14 mouse cellular contexts compared by ENCODE assay signal in genomic region chr11:75318351-75319221, GRCm38 (mm10). TPM values are rescaled to one million over a fixed set of nuclear protein-coding genes. Genes with fewer than 3 reads are reported as not detected.
DNase-seq lines count a peak whose midpoint lies in the region; ATAC-seq and TF ChIP-seq lines count a peak whose summit lies in the region.
"Had no signal": no experiment of that assay in that cellular context is flagged by ENCODE, and none has a peak within 500 bp of the region (broad histone marks: within the 10 kb centered on the region; RNA-seq: fewer than 3 reads in every experiment).

No protein-coding gene starts in this region.

- peak overlapping the region; percentile 10; the same call in 1 of the 2 replicates for H3K9ac ChIP-seq in CH12.LX (ENCODE audit: insufficient read depth, low read depth)
- H3K9ac ChIP-seq: neural tube, embryonic 12.5 days had no signal

- peak overlapping the region; percentile 4; the same call in 1 of the 2 replicates for H3K4me3 ChIP-seq in layer of hippocampus, adult 2 months
- H3K4me3 ChIP-seq in CH12.LX (replicated peaks in 1 of 3; ENCODE audit: low read depth in 2 of 3, low read length in 2 of 3, poor library complexity in 1 of 3): peak overlapping the region in 1 of 3 experiments; percentile 0
- H3K4me3 ChIP-seq in cortical plate, adult 2 months (ENCODE audit: insufficient read depth, low read length): no peak overlapping the region
- H3K4me3 ChIP-seq: neural tube, embryonic 12.5 days had no signal

- TF ChIP-seq EP300 in CH12.LX (IDR thresholded peaks at IDR 0.05; ENCODE audit: low read length): peak; percentile 89

- peak in 1 of 2 experiments; percentile 38 for DNase-seq in layer of hippocampus, adult 2 months (ENCODE audit: low spot score in 2 of 2)
- DNase-seq in layer of hippocampus, adult 11-12 months (ENCODE audit: low spot score): no peak
- DNase-seq in CH12.LX (ENCODE audit: extremely low read depth): peak; percentile 62
- no peak for DNase-seq in cerebellum, adult 11 months
- DNase-seq: adrenal gland, postnatal 14 days; cerebellum, postnatal 10 days; gastrocnemius, postnatal 36 days; lung, adult 18-20 months; right cerebral cortex, postnatal 25 days had no signal

- H3K4me1 ChIP-seq in CH12.LX (ENCODE audit: control insufficient read depth in 1 of 2, insufficient read depth in 2 of 2): peaks cover 12 to 36% of the 10 kb centered on the region in 2 experiments
- peaks cover 2% of the 10 kb centered on the region; the same call in 1 of the 2 replicates for H3K4me1 ChIP-seq in cortical plate, adult 2 months (ENCODE audit: control insufficient read depth, insufficient read depth, low read length)

- in situ Hi-C loops in CH12.LX (cut with MboI; ENCODE audit: low pct_ligation_motif_present, low pct_unique_long_range_greater_than_20kb, low sequenced_read_pairs): no loop called here

- peak overlapping the region; percentile 83 for H3K27ac ChIP-seq in layer of hippocampus, adult 2 months
- peak overlapping the region; percentile 57 for H3K27ac ChIP-seq in CH12.LX (ENCODE audit: insufficient read depth, low read depth)
- 0 out of 2 replicates have a peak overlapping the region, but pooled peaks have one; percentile 37 for H3K27ac ChIP-seq in cortical plate, adult 2 months (ENCODE audit: insufficient read depth, low read length)
- H3K27ac ChIP-seq: neural tube, embryonic 12.5 days had no signal

- peaks cover 36 to 90% of the 10 kb centered on the region in 2 experiments for H3K36me3 ChIP-seq in CH12.LX (replicated peaks in 1 of 2; ENCODE audit: control insufficient read depth in 1 of 2, insufficient read depth in 1 of 2, low read length in 1 of 2)

- H3K79me2 ChIP-seq in CH12.LX (replicated peaks; ENCODE audit: control insufficient read depth, extremely low read depth, insufficient read depth, poor library complexity, severe bottlenecking): peaks cover 35% of the 10 kb centered on the region

- TF ChIP-seq RAD21 in CH12.LX (IDR thresholded peaks at IDR 0.05; ENCODE audit: low read depth, low read length): no peak

- no peaks in the 10 kb centered on the region for H3K9me3 ChIP-seq in CH12.LX (replicated peaks; ENCODE audit: low read length)
- H3K9me3 ChIP-seq: G1E; neural tube, embryonic 12.5 days had no signal

- dilution Hi-C loops in CH12.LX (cut with MboI; ENCODE audit: extremely low pct_ligation_motif_present, extremely low pct_unique_long_range_greater_than_20kb, low sequenced_read_pairs): no loop called here

- peak overlapping the region; percentile 54 for H3K4me2 ChIP-seq in CH12.LX (ENCODE audit: insufficient read depth, low read depth, poor library complexity, severe bottlenecking)
- H3K4me2 ChIP-seq: neural tube, embryonic 12.5 days had no signal

- H3K27me3 ChIP-seq in CH12.LX (replicated peaks): no peaks in the 10 kb centered on the region
- H3K27me3 ChIP-seq: neural tube, embryonic 12.5 days had no signal

- TF ChIP-seq CTCF in layer of hippocampus, adult 2 months (conservative IDR thresholded peaks at IDR 0.05): no peak
- no peak for TF ChIP-seq CTCF in CH12.LX (conservative IDR thresholded peaks at IDR 0.05 in 1 of 2, IDR thresholded peaks at IDR 0.05 in 1 of 2; ENCODE audit: low read depth in 2 of 2, low read length in 2 of 2)
- TF ChIP-seq CTCF in cortical plate, adult 2 months (IDR thresholded peaks at IDR 0.05; ENCODE audit: extremely low read depth, insufficient read depth, low read length): no peak

- no peak for TF ChIP-seq POLR2A in CH12.LX (IDR thresholded peaks at IDR 0.05; ENCODE audit: low read depth, low read length)
- no peak for TF ChIP-seq POLR2A in cortical plate, adult 2 months (IDR thresholded peaks at IDR 0.05; ENCODE audit: extremely low read depth, insufficient read depth, low read length)

- peak; percentile 48; the same call in 1 of the 2 replicates for ATAC-seq in neutrophil, adult 5-6 weeks (ENCODE audit: extremely low read depth, insufficient number of reproducible peaks, low FRiP score, poor library complexity, severe bottlenecking)
- no peak for ATAC-seq in cerebellum, adult (ENCODE audit: insufficient number of reproducible peaks, low FRiP score, low TSS enrichment)

TF ChIP-seq in CH12.LX, 34 proteins besides CTCF, POLR2A, EP300 and RAD21:
- no peak for TF ChIP-seq USF2 (conservative IDR thresholded peaks at IDR 0.05; ENCODE audit: low read depth, low read length)
- peak; percentile 20; the same call in 1 of the 2 replicates for TF ChIP-seq CHD2 (IDR thresholded peaks at IDR 0.05; ENCODE audit: low read length)
- no peak; the same call in 1 of the 2 replicates for TF ChIP-seq MXI1 (IDR thresholded peaks at IDR 0.05; ENCODE audit: low read depth, low read length)
- TF ChIP-seq JUN (IDR thresholded peaks at IDR 0.05; ENCODE audit: insufficient read depth, low read depth, low read length): peak; percentile 96
- no peak for TF ChIP-seq ZNF384 (IDR thresholded peaks at IDR 0.05; ENCODE audit: low read depth, low read length)
- peak; percentile 6; the same call in 1 of the 2 replicates for TF ChIP-seq CHD1 (IDR thresholded peaks at IDR 0.05; ENCODE audit: low read depth, low read length)
- TF ChIP-seq BHLHE40 (IDR thresholded peaks at IDR 0.05; ENCODE audit: low read depth, low read length): peak; percentile 75
- TF ChIP-seq MAZ (IDR thresholded peaks at IDR 0.05; ENCODE audit: low read depth, low read length): peak; percentile 61; the same call in 1 of the 2 replicates
- TF ChIP-seq TBP (conservative IDR thresholded peaks at IDR 0.05; ENCODE audit: low read depth, low read length): no peak
- TF ChIP-seq TCF12 (IDR thresholded peaks at IDR 0.05; ENCODE audit: low read depth, low read length): peak; percentile 71; the same call in 1 of the 2 replicates
- peak; percentile 83; the same call in 1 of the 2 replicates for TF ChIP-seq IRF4 (IDR thresholded peaks at IDR 0.05; ENCODE audit: low read depth, low read length)
- TF ChIP-seq ETS1 (conservative IDR thresholded peaks at IDR 0.05; ENCODE audit: low read depth, low read length): peak; percentile 96
- TF ChIP-seq ZC3H11A (IDR thresholded peaks at IDR 0.05; ENCODE audit: low read depth, low read length): no peak
- peak; percentile 60; the same call in 1 of the 2 replicates for TF ChIP-seq MEF2A (IDR thresholded peaks at IDR 0.05; ENCODE audit: borderline replicate concordance, low read depth, low read length)
- no peak for TF ChIP-seq MAFK (IDR thresholded peaks at IDR 0.05; ENCODE audit: insufficient replicate concordance, low read length)
- TF ChIP-seq RCOR1 (conservative IDR thresholded peaks at IDR 0.05; ENCODE audit: low read depth, low read length): 0 out of 2 replicates have a peak, but pooled peaks have one; percentile 38
- peak; percentile 96 for TF ChIP-seq JUND (conservative IDR thresholded peaks at IDR 0.05; ENCODE audit: low read depth, low read length)
- no peak for TF ChIP-seq NRF1 (IDR thresholded peaks at IDR 0.05; ENCODE audit: low read depth, low read length)
- TF ChIP-seq ZKSCAN1 (IDR thresholded peaks at IDR 0.05; ENCODE audit: borderline replicate concordance, low read depth, low read length): no peak
- TF ChIP-seq SIN3A (IDR thresholded peaks at IDR 0.05; ENCODE audit: low read length): peak; percentile 99
- no peak for TF ChIP-seq NELFE (IDR thresholded peaks at IDR 0.05; ENCODE audit: low read depth, low read length)
- no peak for TF ChIP-seq PAX5 (IDR thresholded peaks at IDR 0.05; ENCODE audit: low read length)
- TF ChIP-seq SMC3 (IDR thresholded peaks at IDR 0.05; ENCODE audit: low read depth, low read length): no peak
- no peak for TF ChIP-seq USF1 (IDR thresholded peaks at IDR 0.05; ENCODE audit: low read depth, low read length)
- TF ChIP-seq MYC (IDR thresholded peaks at IDR 0.05; ENCODE audit: low read depth, low read length): no peak
- TF ChIP-seq MAX (IDR thresholded peaks at IDR 0.05; ENCODE audit: low read length): no peak
- no peak for TF ChIP-seq ZMIZ1 (IDR thresholded peaks at IDR 0.05; ENCODE audit: low read depth, low read length)
- TF ChIP-seq UBTF (IDR thresholded peaks at IDR 0.05; ENCODE audit: low read depth, low read length): no peak

RNA-seq across cellular contexts. Expression of gene Rpa1, which starts 29.5 kb away (rescaled TPM):
- total RNA-seq in layer of hippocampus, adult 2 months (2021): 10 to 100 TPM; 64.1 to 67.0 TPM
- total RNA-seq in CH12.LX (2012; rRNA removed): 287 and 354 TPM in 2 replicates
- 357 and 379 TPM in 2 replicates for total RNA-seq in CH12.LX (2014; rRNA removed)
- polyA plus RNA-seq in CH12.LX (2012; ENCODE audit: insufficient read length, low read depth): 230 and 247 TPM in 2 replicates
- polyA plus RNA-seq in cortical plate, adult 2 months (2012; rRNA removed): 31.6 and 36.1 TPM in 2 replicates
- total RNA-seq in neutrophil, adult 5-6 weeks (2017): 77.9 and 81.3 TPM in 2 replicates

RNA-seq across cellular contexts. Expression of gene Smyd4, which starts 29.6 kb away (rescaled TPM):
- 10 to 100 TPM; 14.9 to 16.7 TPM for total RNA-seq in layer of hippocampus, adult 2 months (2021)
- total RNA-seq in CH12.LX (2012; rRNA removed) (11.5 and 13.9 TPM in 2 replicates), CH12.LX (2014; rRNA removed) (13.9 and 15.4 TPM in 2 replicates)
- polyA plus RNA-seq in CH12.LX (2012; ENCODE audit: insufficient read length, low read depth): 11.8 and 12.5 TPM in 2 replicates
- polyA plus RNA-seq in cortical plate, adult 2 months (2012; rRNA removed): 9.5 and 10.0 TPM in 2 replicates
- total RNA-seq in neutrophil, adult 5-6 weeks (2017): 13.8 and 14.0 TPM in 2 replicates
